Mouse (Mus musculus) hindbrain, postnatal 0 days (tissue): ENCODE results near the gene Prdm16. TPM values are rescaled to one million over a fixed set of nuclear protein-coding genes. Genes with fewer than 3 reads are reported as not detected.

ENCODE experiments used
- ATAC-seq: fragments of 200-750 bp; cut with Nextera tagmentation; 2 replicates; pipeline ENCODE4 v1.8.0; 2017; ENCODE audit warnings: mild to moderate bottlenecking, moderate TSS enrichment, moderate library complexity
- DNase-seq: peaks from one replicate; pipeline ENCODE4 v3.0.0-alpha.2; 2015; ENCODE audit warnings: low spot score
- H3K27ac ChIP-seq: fragments of 300-500 bp; sonication (generic); 2 replicates; pipeline ENCODE4 v1.5.1; 2014; ENCODE audit warnings: mild to moderate bottlenecking
- H3K27me3 ChIP-seq: fragments of 300-500 bp; sonication (generic); 2 replicates; pipeline ENCODE4 v1.6.1; 2014; ENCODE audit warnings: low read length, mixed read lengths; ENCODE audit not compliant: insufficient read depth
- H3K36me3 ChIP-seq: fragments of 300-500 bp; sonication (generic); 2 replicates; pipeline ENCODE4 v1.6.1; 2014; ENCODE audit warnings: low read length, mixed read lengths; ENCODE audit not compliant: insufficient read depth
- H3K4me1 ChIP-seq: fragments of 300-500 bp; sonication (generic); 2 replicates; pipeline ENCODE4 v1.6.1; 2014; ENCODE audit warnings: antibody characterized with exemption, low read length, mixed read lengths; ENCODE audit not compliant: insufficient read depth
- H3K4me2 ChIP-seq: fragments of 300-500 bp; sonication (generic); 2 replicates; pipeline ENCODE4 v1.6.1; 2014; ENCODE audit warnings: low read depth, mild to moderate bottlenecking, low read length, moderate library complexity, mixed read lengths
- H3K4me3 ChIP-seq: fragments of 300-500 bp; sonication (generic); 2 replicates; pipeline ENCODE4 v1.5.1; 2014; ENCODE audit warnings: low read length
- H3K9ac ChIP-seq: fragments of 300-500 bp; sonication (generic); replicated peaks from 2 replicates; pipeline ENCODE4 v1.6.1; 2014; ENCODE audit warnings: mild to moderate bottlenecking, low read length, moderate library complexity, mixed read lengths
- H3K9me3 ChIP-seq: fragments of 300-500 bp; sonication (generic); 2 replicates; pipeline ENCODE4 v1.6.1; 2016; ENCODE audit warnings: low read length, mixed read lengths
- CTCF ChIP-seq: IDR thresholded peaks from 2 replicates; pipeline ENCODE4 v1.5.1; 2016; ENCODE audit warnings: antibody characterized with exemption, control low read depth, low read depth
- WGBS: fragments of 180-500 bp; shearing (Covaris S2); extraction: QIAGEN DNeasy Blood & Tissue Kit; methylation state at CpG from one replicate; pipeline ENCODE4 v1.1.7; 2014; 5-methylcytosine and 5-hydroxymethylcytosine counted together
- polyA plus RNA-seq: library from polyadenylated mRNA; unstranded; fragments of >200 nt; fragmentation: Nextera tagmentation; extraction: Ambion mirVana; gene quantifications from 2 replicates; pipeline ENCODE4 v1.2.1, GENCODE M21; 2015
- total RNA-seq: library from RNA; depleted of rRNA; stranded (reverse); fragments of >200 nt; gene quantifications from 2 replicates; pipeline ENCODE4 v1.2.3, GENCODE M21; 2014

The Prdm16 gene
- total and polyA plus RNA-seq, 2 experiments from 2014 or later = 5.3 to 10.5 TPM

GRCm38 (mm10) chr4:154346731-154347522 lies 289.7 kb downstream of the Prdm16 start:
- H3K9ac ChIP-seq = no peak overlapping the region
- no peaks in the 10 kb centered on the region for H3K36me3 ChIP-seq
- H3K4me2 ChIP-seq = no peak overlapping the region
- no peak overlapping the region for H3K27ac ChIP-seq
- TF ChIP-seq CTCF = no peak
- H3K27me3 ChIP-seq = no peaks in the 10 kb centered on the region
- peak; percentile 37 for DNase-seq
- no peak; the same call in 1 of the 2 replicates for ATAC-seq
- no peak overlapping the region for H3K4me3 ChIP-seq
- 45% methylated on average over 19 of the region's 19 CpGs for WGBS
- H3K4me1 ChIP-seq = peaks cover 3% of the 10 kb centered on the region; the same call in 1 of the 2 replicates
- H3K9me3 ChIP-seq = no peaks in the 10 kb centered on the region

GRCm38 (mm10) chr4:154336650-154337049 lies 300.0 kb downstream of the Prdm16 start:
- DNase-seq (no peak), ATAC-seq (no peak)

GRCm38 (mm10) chr4:154335761-154336160 lies 300.9 kb downstream of the Prdm16 start, which contains the start of gene B230104I21Rik:
Gene B230104I21Rik, plus strand, starts transcription at chr4:154336127.
- no peaks in the 10 kb centered on the region for H3K27me3 ChIP-seq
- no peaks in the 10 kb centered on the region for H3K36me3 ChIP-seq
- 0 out of 2 replicates have a peak, but pooled peaks cover 6% of the 10 kb centered on the region for H3K4me1 ChIP-seq
- DNase-seq = peak; percentile 73
- peak; percentile 85 for ATAC-seq
- H3K4me2 ChIP-seq = peak within 1 kb of the TSS; percentile 40
- no peak within 1 kb of the TSS for H3K9ac ChIP-seq
- no peaks in the 10 kb centered on the region for H3K9me3 ChIP-seq
- peak within 1 kb of the TSS; percentile 56; the same call in 1 of the 2 replicates for H3K27ac ChIP-seq
- no peak within 1 kb of the TSS for H3K4me3 ChIP-seq
- 27% methylated on average over 12 of the region's 12 CpGs for WGBS
- no peak for TF ChIP-seq CTCF

More at GRCm38 (mm10) chr4:154336650-154337049, 300.0 kb downstream of the Prdm16 start:
- H3K27ac ChIP-seq = no peak overlapping the region; the same call in 1 of the 2 replicates
- H3K4me2 ChIP-seq = no peak overlapping the region
- no peak for TF ChIP-seq CTCF
- 35% methylated on average over 10 of the region's 10 CpGs for WGBS
- no peak overlapping the region for H3K9ac ChIP-seq
- no peaks in the 10 kb centered on the region for H3K36me3 ChIP-seq
- 0 out of 2 replicates have a peak, but pooled peaks cover 6% of the 10 kb centered on the region for H3K4me1 ChIP-seq
- H3K4me3 ChIP-seq = no peak overlapping the region
- no peaks in the 10 kb centered on the region for H3K27me3 ChIP-seq
- no peaks in the 10 kb centered on the region for H3K9me3 ChIP-seq

GRCm38 (mm10) chr4:154334699-154335402 lies 301.8 kb downstream of the Prdm16 start:
- no peak for TF ChIP-seq CTCF
- Histone ChIP-seq H3K36me3 (no peaks in the 10 kb centered on the region), H3K4me2 (peak overlapping the region; percentile 40), H3K9ac (no peak overlapping the region), H3K27ac (no peak overlapping the region), H3K4me1 (0 out of 2 replicates have a peak, but pooled peaks cover 6% of the 10 kb centered on the region), H3K9me3 (no peaks in the 10 kb centered on the region), H3K4me3 (no peak overlapping the region), H3K27me3 (no peaks in the 10 kb centered on the region)
- peak; percentile 73 for DNase-seq
- WGBS = 63% methylated on average over 46 of the region's 48 CpGs
- ATAC-seq = no peak

GRCm38 (mm10) chr4:154333300-154333699 lies 303.4 kb downstream of the Prdm16 start:
- Histone ChIP-seq H3K9me3 (no peaks in the 10 kb centered on the region), H3K4me2 (no peak overlapping the region), H3K4me3 (no peak overlapping the region), H3K9ac (no peak overlapping the region), H3K27ac (no peak overlapping the region), H3K27me3 (0 out of 2 replicates have a peak, but pooled peaks cover under 1% of the 10 kb centered on the region), H3K36me3 (no peaks in the 10 kb centered on the region), H3K4me1 (0 out of 2 replicates have a peak, but pooled peaks cover 6% of the 10 kb centered on the region)
- WGBS = 68% methylated on average over 8 of the region's 8 CpGs
- DNase-seq = no peak
- no peak for ATAC-seq
- no peak for TF ChIP-seq CTCF

GRCm38 (mm10) chr4:154331271-154331670 lies 305.4 kb downstream of the Prdm16 start:
- no peak for DNase-seq
- WGBS = 36% methylated on average over 12 of the region's 12 CpGs
- H3K4me1 ChIP-seq = 0 out of 2 replicates have a peak, but pooled peaks cover 3% of the 10 kb centered on the region

More at GRCm38 (mm10) chr4:154331271-154331670, 305.4 kb downstream of the Prdm16 start:
- Histone ChIP-seq H3K36me3 (no peaks in the 10 kb centered on the region), H3K4me3 (no peak overlapping the region), H3K9ac (no peak overlapping the region), H3K27ac (no peak overlapping the region), H3K4me2 (no peak overlapping the region), H3K27me3 (0 out of 2 replicates have a peak, but pooled peaks cover 3% of the 10 kb centered on the region), H3K9me3 (no peaks in the 10 kb centered on the region)
- TF ChIP-seq CTCF = no peak
- ATAC-seq = no peak
